Mouse (Mus musculus) adipose tissue, adult 10 weeks (tissue): ENCODE measurements around the gene Nkx2-2. TPM values are rescaled to one million over a fixed set of nuclear protein-coding genes. Genes with fewer than 3 reads are reported as not detected.

ENCODE experiments used
- polyA plus RNA-seq: library from polyadenylated mRNA; stranded (reverse); fragments of 350-450 nt; fragmentation: Illumina TruSeq; extraction: RNeasy Lipid Tissue Mini Kit (QIAGEN cat#74804); gene quantifications from one replicate; pipeline ENCODE4 v1.2.3, GENCODE M21; 2014; ENCODE audit warnings: low read depth, low replicate concordance

The Nkx2-2 gene
- not detected for polyA plus RNA-seq

GRCm38 (mm10) chr2:147193271-147194255, at the start of gene Nkx2-2:
Nkx2-2 (minus strand) TSS chr2:147194243.

Other genes with a start within 250 kb of the Nkx2-2 start
- 35.3 TPM for gene Xrn2, start 181.2 kb downstream of the Nkx2-2 start, polyA plus RNA-seq
- gene Nkx2-4, start 108.8 kb downstream of the Nkx2-2 start, polyA plus RNA-seq, result not detected
- gene Pax1, start 167.7 kb upstream of the Nkx2-2 start, polyA plus RNA-seq, result not detected